Mouse (Mus musculus): ENCODE measurements around the gene Armcx1.
"Not testable (repeated sequence)": the region's sequence is repeated elsewhere in the genome, so short reads cannot be mapped to it uniquely, and the experiment has no call there.

The Armcx1 gene

DNA sequence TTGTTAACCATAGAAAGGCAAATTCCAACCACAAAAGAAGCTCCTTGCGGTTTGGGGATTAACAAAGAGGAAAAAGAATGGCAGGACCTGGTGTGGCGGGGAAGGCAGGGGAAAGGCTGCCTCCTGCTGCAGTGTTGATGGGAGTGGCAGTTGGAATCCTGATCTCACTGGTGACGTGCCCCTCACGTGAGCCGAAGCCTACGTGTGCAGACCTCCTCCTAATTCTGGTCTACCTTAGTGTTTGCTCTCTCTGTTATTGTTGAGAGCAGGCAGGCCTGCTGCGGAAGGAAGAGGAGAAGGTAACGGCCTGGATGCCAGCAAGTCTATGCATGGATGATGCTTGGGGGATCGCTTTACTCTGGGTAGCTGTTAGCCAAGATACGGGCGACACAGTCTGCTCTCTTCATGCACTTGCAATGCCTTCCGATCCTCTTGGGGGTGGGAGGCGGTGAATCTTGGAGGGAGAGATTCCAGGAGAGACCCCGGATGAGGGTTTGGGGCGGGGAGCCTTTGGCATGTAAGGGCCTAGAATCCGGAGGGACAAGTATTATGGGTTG lies at the start of gene Armcx1:
Armcx1 (plus strand) TSS at position 212 of the 557 bp plus-strand sequence.
- peak; percentile 26 for DNase-seq (ENCODE audit: low spot score)

DNA sequence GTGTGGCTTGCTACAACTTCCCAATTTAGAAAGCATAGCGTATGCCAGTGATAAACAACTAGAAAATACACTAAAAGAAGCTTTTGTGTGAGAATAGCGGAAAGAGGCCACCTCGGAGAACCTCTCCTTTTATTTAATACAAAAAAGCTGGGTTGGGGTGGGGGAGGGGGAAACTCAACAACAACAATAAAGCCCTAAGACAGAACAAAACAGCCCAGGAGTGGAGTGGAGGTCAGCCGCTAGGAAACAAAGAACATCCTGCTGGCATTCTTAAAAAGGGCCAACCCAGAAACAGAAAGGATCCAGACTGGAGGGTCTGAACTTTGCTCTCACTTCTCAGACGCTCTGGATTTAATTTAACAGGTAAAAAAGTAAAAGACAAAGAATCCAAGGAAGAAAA lies 42.7 kb upstream of the Armcx1 start:
- DNase-seq (ENCODE audit: low spot score) = no peak

- no peak for DNase-seq (ENCODE audit: low spot score)
Measured at GRCm38 (mm10) chrX:134675959-134676358, 41.8 kb upstream of the Armcx1 start.

- DNase-seq (ENCODE audit: low spot score) = no peak
Measured at GRCm38 (mm10) chrX:134684936-134685335, 32.8 kb upstream of the Armcx1 start.

- peak; percentile 13 for DNase-seq (ENCODE audit: low spot score)
Measured at GRCm38 (mm10) chrX:134686267-134686666, 31.5 kb upstream of the Armcx1 start, which contains the start of gene Armcx4. TSS of gene Armcx4 (plus strand) at chrX:134686519.

DNA sequence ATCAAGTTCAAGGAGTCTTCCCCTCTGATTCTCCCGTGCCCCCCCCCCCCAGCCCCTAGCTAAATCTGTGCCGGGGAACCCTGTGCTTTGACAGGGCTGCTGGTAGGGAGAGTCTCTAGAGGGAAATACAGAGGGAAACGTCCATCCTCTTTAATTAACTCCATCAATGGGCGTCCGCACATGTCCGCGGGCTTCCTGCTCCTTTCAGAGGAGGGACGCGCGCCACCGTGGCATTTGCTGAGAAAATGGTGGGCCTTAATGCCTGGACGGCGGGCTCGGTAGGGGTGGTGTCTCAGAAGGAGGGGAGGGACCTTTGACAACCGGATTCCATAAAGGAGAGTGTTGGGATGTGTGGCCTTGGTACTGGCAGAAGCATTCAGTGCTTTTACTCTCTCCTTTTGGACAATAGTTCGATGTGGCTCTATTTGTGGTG lies 31.0 kb upstream of the Armcx1 start:
- no peak for DNase-seq (ENCODE audit: low spot score)

GRCm38 (mm10) chrX:134689676-134690075 lies 28.1 kb upstream of the Armcx1 start:
- DNase-seq (ENCODE audit: low spot score) = no peak

DNA sequence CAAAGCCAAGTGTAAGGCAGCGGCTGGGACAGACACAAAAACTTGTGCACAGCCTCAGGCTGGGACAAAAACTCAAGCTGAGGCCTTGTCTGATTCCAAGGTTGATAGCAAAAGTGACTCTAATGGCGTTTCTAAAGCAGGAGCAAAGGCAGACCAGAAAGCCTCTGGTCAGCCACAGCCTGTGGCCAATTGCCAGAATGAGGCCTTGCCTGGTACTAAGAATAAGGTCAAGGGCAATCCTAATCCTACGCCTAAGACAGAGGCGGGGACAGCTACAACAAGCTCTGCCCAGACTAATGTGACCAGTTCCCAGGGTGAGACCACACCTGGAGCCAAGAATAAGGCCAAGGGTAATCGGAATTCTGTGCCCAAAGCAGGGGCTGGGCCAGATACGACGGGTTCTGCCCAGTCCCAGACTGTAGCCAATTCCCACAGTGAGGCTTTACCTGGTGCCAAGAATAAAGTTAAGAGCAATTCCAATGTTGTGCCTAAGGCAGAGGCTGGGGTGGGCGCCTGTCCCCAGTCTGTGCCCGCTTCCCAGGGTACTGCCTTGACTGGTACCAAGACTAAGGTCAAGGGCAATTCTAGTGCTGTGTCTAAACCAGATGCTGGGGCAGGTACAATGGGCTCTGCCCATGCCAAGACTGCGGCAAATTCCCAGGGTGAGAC lies 26.8 kb upstream of the Armcx1 start:
- DNase-seq (ENCODE audit: low spot score) = no peak

- DNase-seq (ENCODE audit: low spot score) = no peak
Measured at GRCm38 (mm10) chrX:134691540-134691935, 26.2 kb upstream of the Armcx1 start.

DNA sequence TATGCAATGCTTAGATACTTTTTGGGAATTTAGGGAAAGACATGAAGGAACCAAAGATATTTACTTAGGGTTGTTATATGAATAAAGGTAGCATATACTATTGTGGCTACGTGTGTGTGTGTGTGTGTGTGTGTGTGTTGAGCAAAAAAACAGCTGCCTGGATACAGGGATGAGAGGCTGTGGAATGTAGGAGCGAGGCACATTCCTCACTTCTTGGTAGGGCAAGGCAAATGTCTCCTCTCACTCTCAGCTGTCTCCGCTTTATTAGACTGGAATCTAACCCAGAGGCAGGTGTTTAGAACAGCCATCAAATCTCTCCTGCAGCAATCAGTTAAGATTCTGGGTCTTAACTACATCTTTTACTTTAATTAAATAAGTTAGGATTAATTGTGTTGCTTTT lies 900 bp upstream of the Armcx1 start:
- no peak for DNase-seq (ENCODE audit: low spot score)

GRCm38 (mm10) chrX:134718524-134718923 lies 761 bp downstream of the Armcx1 start:
- peak; percentile 19 for DNase-seq (ENCODE audit: low spot score)

DNA sequence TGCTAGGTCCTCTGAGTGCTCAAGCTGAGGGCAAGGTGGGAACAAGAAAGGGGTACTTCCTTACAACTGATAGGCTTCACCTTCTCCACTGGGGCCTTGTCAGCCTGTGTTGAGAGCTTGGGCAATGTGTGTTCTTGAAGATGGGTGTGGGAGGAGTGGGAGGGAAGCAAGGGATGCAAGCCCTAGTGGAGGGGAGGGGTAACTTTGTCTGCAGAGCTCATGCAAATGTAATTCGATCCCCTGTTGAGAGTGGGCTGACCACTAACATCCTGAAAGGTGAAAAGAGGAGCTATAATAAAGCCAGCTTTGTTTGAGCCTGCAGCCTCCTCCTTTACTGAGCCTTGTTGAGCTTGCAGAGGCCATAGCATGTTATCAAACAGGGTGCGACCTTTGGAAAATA lies 6.0 kb downstream of the Armcx1 start:
- DNase-seq (ENCODE audit: low spot score) = not testable (repeated sequence)

- no peak for DNase-seq (ENCODE audit: low spot score)
Measured at GRCm38 (mm10) chrX:134729778-134730177, 12.0 kb downstream of the Armcx1 start.

- no peak for DNase-seq (ENCODE audit: low spot score)
Measured at GRCm38 (mm10) chrX:134737796-134738195, 20.0 kb downstream of the Armcx1 start.

GRCm38 (mm10) chrX:134739160-134739559 lies 21.4 kb downstream of the Armcx1 start:
- DNase-seq (ENCODE audit: low spot score) = no peak

DNA sequence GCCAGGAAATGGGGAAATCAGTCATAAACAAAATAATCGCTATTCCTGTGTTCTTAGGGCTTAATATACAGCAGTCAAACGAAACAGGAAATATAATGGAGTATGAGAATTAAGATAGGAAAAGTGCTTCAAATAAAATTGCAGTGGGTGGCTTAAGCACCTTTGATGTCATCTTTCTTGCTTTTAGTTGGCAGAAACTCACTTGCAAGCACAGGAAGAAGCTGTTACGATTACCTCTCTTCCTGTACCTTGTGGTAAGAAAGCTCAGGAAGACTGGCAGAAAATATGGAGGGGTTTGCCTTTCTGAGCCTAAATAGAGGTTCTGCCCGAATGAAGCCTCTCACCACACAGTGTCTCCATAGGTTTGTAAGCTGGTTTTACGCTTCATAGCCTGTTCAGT lies 24.1 kb downstream of the Armcx1 start:
- DNase-seq (ENCODE audit: low spot score) = no peak

DNA sequence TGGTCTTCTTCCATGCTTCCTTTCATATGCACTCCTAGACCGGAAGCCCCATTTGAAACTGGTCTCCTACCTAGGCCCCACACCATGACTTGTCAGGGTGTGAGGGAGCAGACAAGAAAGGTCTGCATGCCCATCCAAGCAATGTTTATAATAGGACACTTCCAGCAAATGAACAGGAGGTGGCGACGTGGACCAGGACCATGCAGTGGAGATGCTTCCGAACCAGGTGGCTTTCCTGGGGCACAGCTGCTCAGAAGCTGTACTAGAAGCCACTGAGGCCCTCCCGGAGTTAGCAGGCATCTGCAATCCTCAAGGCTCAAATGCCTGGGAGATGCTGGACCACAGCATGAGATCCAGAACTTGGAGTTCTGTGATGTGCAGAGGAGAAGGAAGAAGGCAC lies 28.7 kb downstream of the Armcx1 start:
- no peak for DNase-seq (ENCODE audit: low spot score)

DNA sequence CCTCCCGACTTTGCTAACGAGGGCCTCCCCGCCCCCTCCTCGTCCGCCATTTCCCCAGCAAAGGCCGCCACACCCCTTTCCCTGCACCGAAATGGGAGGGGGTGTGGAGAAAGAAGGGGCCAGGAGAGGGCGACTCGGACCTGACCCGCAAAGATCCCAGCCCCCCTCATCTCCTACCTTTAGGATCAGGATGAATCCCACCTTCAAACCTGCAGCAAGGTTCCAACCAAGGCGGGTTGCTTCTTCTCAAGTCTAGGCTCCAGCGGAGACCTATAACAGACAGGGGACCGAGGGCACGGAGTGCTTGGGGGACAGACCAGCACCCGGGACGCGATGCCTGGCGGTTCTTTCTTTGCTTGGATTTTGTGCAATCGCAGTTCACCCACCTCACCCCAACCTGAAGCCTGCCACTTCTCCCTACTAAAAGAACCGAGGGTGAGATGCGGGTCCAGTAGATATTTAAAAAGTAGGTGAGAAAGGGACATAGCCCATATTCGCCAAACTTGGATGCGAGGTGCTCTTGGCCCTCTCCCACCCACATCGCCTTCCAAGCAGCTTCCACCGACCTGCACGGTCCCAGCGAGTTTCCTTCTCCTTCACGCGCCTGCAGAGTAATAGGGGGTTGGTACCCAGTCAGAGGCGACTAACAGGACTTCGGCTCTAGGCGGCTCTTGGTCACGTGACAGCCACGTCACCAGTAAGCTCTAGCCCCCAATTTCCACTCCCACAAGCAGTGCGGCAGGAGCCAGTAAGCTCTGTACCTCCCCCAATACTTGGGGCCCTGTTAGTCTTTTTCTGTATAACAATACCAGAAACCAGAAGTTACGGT lies 33.2 kb downstream of the Armcx1 start, which contains the start of gene Armcx6:
Armcx6 (minus strand) TSS at position 654 of the 829 bp plus-strand sequence.
- peak; percentile 25 for DNase-seq (ENCODE audit: low spot score)

DNA sequence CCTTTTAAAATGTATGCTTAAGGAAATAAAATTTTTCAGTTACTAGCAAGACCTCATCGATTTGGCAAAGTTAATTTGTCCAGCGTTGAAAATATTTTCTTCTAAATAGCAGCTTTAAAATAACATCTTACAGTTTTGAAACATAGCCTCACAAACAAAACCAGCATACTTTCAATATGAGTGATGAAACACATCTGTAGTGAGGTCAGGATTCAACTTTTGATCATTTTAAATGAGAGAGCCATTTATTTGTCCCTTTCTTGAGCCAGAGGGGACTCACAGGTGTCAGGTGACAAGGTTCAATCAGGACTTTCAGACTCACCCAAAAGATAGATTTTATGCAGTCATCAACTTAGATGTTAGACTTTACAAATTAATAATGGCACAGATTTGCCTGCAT lies 34.1 kb downstream of the Armcx1 start:
- DNase-seq (ENCODE audit: low spot score) = no peak

GRCm38 (mm10) chrX:134752584-134752983 lies 34.8 kb downstream of the Armcx1 start:
- DNase-seq (ENCODE audit: low spot score) = no peak

GRCm38 (mm10) chrX:134756434-134757292 lies 38.9 kb downstream of the Armcx1 start, which contains the start of gene Armcx3:
TSS of gene Armcx3 (plus strand) at chrX:134756595.
- peak; percentile 15 for DNase-seq (ENCODE audit: low spot score)
